In the genomic region with DNA sequence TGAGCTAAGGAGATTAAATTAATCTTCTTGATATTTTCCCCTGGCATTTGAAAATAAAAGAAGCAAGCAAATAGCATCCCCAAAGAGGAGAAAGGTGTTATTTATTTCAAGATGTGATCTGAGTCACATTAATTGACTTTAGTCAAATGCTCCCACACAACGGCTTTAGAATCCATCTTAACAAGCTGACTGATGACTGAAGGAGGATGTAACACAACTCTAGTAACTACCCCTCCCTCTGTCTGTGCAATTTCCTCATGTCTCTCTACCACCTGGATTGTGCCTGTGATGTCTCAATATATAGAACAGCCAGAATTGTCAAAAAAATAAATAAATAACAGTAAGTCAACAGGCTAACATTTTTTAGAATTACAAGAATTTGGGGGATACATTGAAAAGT, we compare ENCODE assay signal across 28 mouse cellular contexts.
"Had no signal": no experiment of that assay in that cellular context is flagged by ENCODE, and none has a peak within 500 bp of the region (broad histone marks: within the 10 kb centered on the region; RNA-seq: fewer than 3 reads in every experiment).

No protein-coding gene starts in this region.

- H3K9me3 ChIP-seq: embryonic facial prominence, embryonic 10.5 days; embryonic facial prominence, embryonic 12.5 days; embryonic facial prominence, embryonic 13.5 days; embryonic facial prominence, embryonic 15.5 days; forebrain, embryonic 10.5 days; forebrain, embryonic 12.5 days; forebrain, embryonic 13.5 days; forebrain, embryonic 15.5 days had no signal

- H3K4me2 ChIP-seq: embryonic facial prominence, embryonic 12.5 days; embryonic facial prominence, embryonic 13.5 days; embryonic facial prominence, embryonic 15.5 days; forebrain, embryonic 12.5 days; forebrain, embryonic 13.5 days; forebrain, embryonic 15.5 days had no signal

- H3K4me1 ChIP-seq: embryonic facial prominence, embryonic 10.5 days; embryonic facial prominence, embryonic 12.5 days; embryonic facial prominence, embryonic 13.5 days; embryonic facial prominence, embryonic 15.5 days; forebrain, embryonic 12.5 days; forebrain, embryonic 13.5 days; forebrain, embryonic 15.5 days had no signal

- H3K27me3 ChIP-seq: embryonic facial prominence, embryonic 12.5 days; embryonic facial prominence, embryonic 13.5 days; embryonic facial prominence, embryonic 15.5 days; forebrain, embryonic 12.5 days; forebrain, embryonic 13.5 days; forebrain, embryonic 15.5 days had no signal

- H3K4me3 ChIP-seq: embryonic facial prominence, embryonic 10.5 days; embryonic facial prominence, embryonic 12.5 days; embryonic facial prominence, embryonic 13.5 days; embryonic facial prominence, embryonic 15.5 days; erythroblast, embryonic 14.5 days; forebrain, embryonic 10.5 days; forebrain, embryonic 12.5 days; forebrain, embryonic 13.5 days; forebrain, embryonic 15.5 days; gastrocnemius, adult 2 months had no signal

- DNase-seq: cerebellum, adult 2 months; cerebellum, adult 8-10 months; cerebellum, adult 9-10 months; cerebellum, adult 9-11 months; cerebellum, postnatal 10 days; cerebellum, postnatal 14 days; cerebellum, postnatal 25 days; cerebellum, postnatal 36 days; embryo, embryonic 11 days; forebrain, postnatal 0 days; gastrocnemius, adult 2 months; gastrocnemius, postnatal 10 days; gastrocnemius, postnatal 14 days; gastrocnemius, postnatal 25 days; gastrocnemius, postnatal 36 days; heart, adult 11 months; heart, adult 18-20 months had no signal

- H3K27ac ChIP-seq: embryonic facial prominence, embryonic 10.5 days; embryonic facial prominence, embryonic 12.5 days; embryonic facial prominence, embryonic 13.5 days; embryonic facial prominence, embryonic 15.5 days; forebrain, embryonic 10.5 days; forebrain, embryonic 12.5 days; forebrain, embryonic 13.5 days; forebrain, embryonic 15.5 days; gastrocnemius, adult 2 months had no signal

- H3K9ac ChIP-seq: embryonic facial prominence, embryonic 12.5 days; embryonic facial prominence, embryonic 13.5 days; embryonic facial prominence, embryonic 15.5 days; forebrain, embryonic 12.5 days; forebrain, embryonic 13.5 days; forebrain, embryonic 15.5 days; forebrain, postnatal 0 days had no signal

- H3K36me3 ChIP-seq: embryonic facial prominence, embryonic 10.5 days; embryonic facial prominence, embryonic 12.5 days; embryonic facial prominence, embryonic 13.5 days; embryonic facial prominence, embryonic 15.5 days; forebrain, embryonic 10.5 days; forebrain, embryonic 12.5 days; forebrain, embryonic 15.5 days had no signal

- ATAC-seq: forebrain, embryonic 13.5 days; forebrain, embryonic 14.5 days; forebrain, embryonic 15.5 days; forebrain, embryonic 16.5 days; forebrain, postnatal 0 days had no signal
